Mouse (Mus musculus): Measurements from ENCODE around the gene Cpeb1. TPM values are rescaled to one million over a fixed set of nuclear protein-coding genes. Genes with fewer than 3 reads are reported as not detected.

Cpeb1 gene
- polyA plus RNA-seq, 1 experiment from 2014 or later: 1.9 TPM

DNA sequence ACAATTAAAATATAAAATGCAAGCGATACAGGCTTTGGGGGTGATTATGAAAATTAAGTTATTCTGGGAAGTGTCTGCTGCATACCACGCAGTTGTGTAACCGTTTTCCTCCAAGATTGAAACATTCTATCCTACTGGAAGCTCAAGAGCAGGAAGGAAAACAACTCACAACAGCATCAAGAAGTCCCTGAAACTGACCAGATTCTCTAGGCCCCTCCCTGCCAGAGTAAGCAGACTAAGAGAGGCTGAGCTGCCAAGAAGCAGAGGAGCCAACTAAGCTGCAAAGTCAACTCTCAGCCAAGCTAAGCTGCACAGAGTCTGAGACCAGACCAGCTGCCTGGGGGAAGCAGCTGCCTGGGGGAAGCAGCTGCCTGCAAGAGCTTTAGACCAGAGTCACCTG, 20.0 kb upstream of the Cpeb1 start:
- WGBS: 64% methylated on average over 3 of the region's 3 CpGs
- Histone ChIP-seq H3K4me1 (replicated peaks) (0 out of 2 replicates have a peak, but pooled peaks cover 2% of the 10 kb centered on the region), H3K9me3 (replicated peaks) (no peaks in the 10 kb centered on the region), H3K4me3 (no peak overlapping the region), H3K27me3 (peaks cover 36% of the 10 kb centered on the region), H3K36me3 (no peaks in the 10 kb centered on the region), H3K9ac (no peak overlapping the region), H3K27ac (no peak overlapping the region), H3K4me2 (no peak overlapping the region)
- no peak for ATAC-seq (replicated peaks; ENCODE audit: insufficient number of reproducible peaks, insufficient read depth, low FRiP score, low read depth)

GRCm38 (mm10) chr7:81464906-81465450, 9.7 kb upstream of the Cpeb1 start:
- H3K36me3 ChIP-seq: no peaks in the 10 kb centered on the region
- ATAC-seq (replicated peaks; ENCODE audit: insufficient number of reproducible peaks, insufficient read depth, low FRiP score, low read depth): no peak
- H3K9me3 ChIP-seq (replicated peaks): no peaks in the 10 kb centered on the region
- 60% methylated on average over 9 of the region's 9 CpGs for WGBS
- H3K4me1 ChIP-seq (replicated peaks): no peaks in the 10 kb centered on the region
- H3K4me2 ChIP-seq: no peak overlapping the region
- no peak overlapping the region for H3K9ac ChIP-seq
- H3K27ac ChIP-seq: no peak overlapping the region
- H3K27me3 ChIP-seq: peaks cover 17% of the 10 kb centered on the region
- no peak overlapping the region for H3K4me3 ChIP-seq

DNA sequence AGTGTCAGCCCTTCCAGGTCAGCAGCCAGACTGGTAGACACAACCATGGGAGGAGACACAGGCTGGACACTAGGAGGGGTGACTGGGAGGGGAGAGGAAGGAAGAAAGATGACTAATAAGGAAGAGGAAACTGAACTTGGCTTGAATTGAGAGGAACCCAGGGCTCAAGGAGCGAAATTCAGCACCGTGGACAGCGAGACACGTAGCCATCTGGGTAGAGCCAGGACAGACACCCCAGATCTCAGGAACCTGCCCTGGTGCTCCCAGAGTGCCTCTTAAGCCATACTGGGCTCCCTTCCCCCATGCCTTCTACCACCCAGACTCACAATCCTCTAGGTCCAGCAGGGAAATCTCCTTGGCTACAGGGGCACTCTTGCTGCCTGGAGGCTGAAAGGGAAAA, 8.9 kb upstream of the Cpeb1 start:
- no peaks in the 10 kb centered on the region for H3K9me3 ChIP-seq (replicated peaks)
- no peaks in the 10 kb centered on the region for H3K36me3 ChIP-seq
- no peak overlapping the region for H3K9ac ChIP-seq
- H3K27ac ChIP-seq: no peak overlapping the region
- WGBS: 5% methylated on average over 4 of the region's 4 CpGs
- no peaks in the 10 kb centered on the region for H3K4me1 ChIP-seq (replicated peaks)
- ATAC-seq (replicated peaks; ENCODE audit: insufficient number of reproducible peaks, insufficient read depth, low FRiP score, low read depth): 0 out of 2 replicates have a peak, but pooled peaks have one; percentile 18
- H3K27me3 ChIP-seq: peaks cover 19% of the 10 kb centered on the region
- no peak overlapping the region for H3K4me2 ChIP-seq
- H3K4me3 ChIP-seq: no peak overlapping the region

- Histone ChIP-seq H3K36me3 (no peaks in the 10 kb centered on the region), H3K27ac (no peak overlapping the region), H3K27me3 (peaks cover 31% of the 10 kb centered on the region), H3K4me1 (replicated peaks) (no peaks in the 10 kb centered on the region), H3K4me2 (no peak overlapping the region), H3K9ac (no peak overlapping the region), H3K4me3 (no peak overlapping the region), H3K9me3 (replicated peaks) (no peaks in the 10 kb centered on the region)
- no peak for ATAC-seq (replicated peaks; ENCODE audit: insufficient number of reproducible peaks, insufficient read depth, low FRiP score, low read depth)
- 69% methylated on average over 3 of the region's 3 CpGs for WGBS
Observed at GRCm38 (mm10) chr7:81462815-81463214, 7.5 kb upstream of the Cpeb1 start.

DNA sequence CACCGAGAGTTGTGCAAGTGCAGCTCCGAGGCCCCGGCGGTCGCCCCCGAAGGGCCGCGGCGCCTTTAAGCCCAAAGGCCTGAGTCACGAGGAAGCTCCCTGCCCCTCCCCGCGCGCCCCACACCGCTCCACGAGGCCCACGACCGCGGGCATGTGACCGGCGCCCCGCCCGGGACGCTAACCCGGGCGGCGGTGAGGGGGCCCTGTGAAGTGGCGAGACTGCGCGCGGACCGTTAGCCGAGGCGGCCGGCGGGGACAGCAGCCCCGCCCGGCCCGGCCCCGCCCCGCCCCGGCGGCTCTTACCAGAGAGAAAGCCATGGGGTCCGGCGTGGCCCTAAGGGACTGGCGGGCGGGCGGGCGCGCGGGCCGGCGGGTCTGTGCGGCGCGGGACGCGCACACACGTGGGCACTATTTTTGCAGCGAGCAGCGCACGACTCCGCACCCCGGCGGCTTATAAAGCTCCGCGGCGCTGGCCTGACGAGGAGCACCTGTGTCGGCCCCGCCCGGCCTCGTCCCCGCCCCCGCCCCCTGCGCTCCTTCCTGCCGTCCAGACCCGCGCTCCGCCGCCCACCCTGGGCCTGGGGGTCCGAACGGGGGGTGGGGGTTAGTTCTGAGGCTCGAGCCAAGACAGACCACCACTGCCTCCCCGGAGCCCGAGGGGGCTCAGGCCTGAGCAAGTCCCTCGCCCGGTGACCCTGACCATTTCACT, 780 bp downstream of the Cpeb1 start:
- H3K9ac ChIP-seq: peak overlapping the region; percentile 43

DNA sequence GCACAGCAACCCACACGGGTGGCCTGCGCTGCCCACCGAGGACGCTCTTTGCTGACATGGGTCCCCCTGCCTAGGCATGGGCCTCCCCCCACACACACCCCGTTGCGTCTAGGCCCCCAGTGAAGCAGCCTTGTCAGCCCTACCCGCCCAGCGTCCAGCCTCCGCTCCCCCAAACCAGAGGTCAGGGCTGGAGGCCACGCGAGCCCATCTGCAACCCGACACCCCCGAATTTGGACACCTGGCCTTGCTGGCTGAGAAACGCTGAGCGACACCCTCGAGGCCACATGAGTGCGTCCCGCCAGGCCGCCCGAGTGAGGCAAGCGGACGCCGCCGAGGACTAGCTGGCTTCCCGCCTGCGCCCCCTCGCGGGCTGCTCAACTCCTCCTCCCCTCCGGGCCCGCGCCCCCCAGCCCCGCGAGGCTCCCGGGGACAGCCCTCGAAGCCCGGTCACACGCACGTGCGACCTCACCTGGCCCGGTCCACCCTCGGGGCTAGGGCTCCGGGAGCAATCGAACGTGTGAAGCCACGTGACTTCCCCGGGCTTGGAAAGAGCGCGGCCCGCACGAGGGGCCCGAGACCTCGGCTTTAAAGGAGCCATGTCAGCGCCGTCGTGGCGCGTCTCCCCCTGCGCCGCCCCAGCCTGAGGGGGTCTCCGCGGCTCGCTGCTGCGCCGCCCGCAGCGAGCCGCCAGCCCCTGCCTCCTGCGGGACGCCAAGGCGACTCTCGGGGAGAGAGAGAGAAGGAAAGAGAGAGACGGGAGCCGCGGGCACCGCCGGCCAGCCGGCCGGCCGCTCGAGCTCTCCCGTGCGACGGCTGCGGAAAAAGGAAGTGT, 1.6 kb downstream of the Cpeb1 start:
- H3K4me1 ChIP-seq (replicated peaks): peaks cover 25% of the 10 kb centered on the region
- WGBS: 4% methylated on average over 71 of the region's 84 CpGs
- H3K4me2 ChIP-seq: peak overlapping the region; percentile 94
- H3K9me3 ChIP-seq (replicated peaks): no peaks in the 10 kb centered on the region
- peak overlapping the region; percentile 61 for H3K4me3 ChIP-seq
- peaks cover 89% of the 10 kb centered on the region for H3K27me3 ChIP-seq
- no peak for ATAC-seq (replicated peaks; ENCODE audit: insufficient number of reproducible peaks, insufficient read depth, low FRiP score, low read depth)
- H3K9ac ChIP-seq: no peak overlapping the region
- H3K36me3 ChIP-seq: no peaks in the 10 kb centered on the region
- no peak overlapping the region for H3K27ac ChIP-seq

More for the DNA sequence above, 780 bp downstream of the Cpeb1 start:
- Histone ChIP-seq H3K4me3 (peak overlapping the region; percentile 61), H3K36me3 (no peaks in the 10 kb centered on the region), H3K4me1 (replicated peaks) (peaks cover 25% of the 10 kb centered on the region), H3K27me3 (peaks cover 87% of the 10 kb centered on the region), H3K27ac (no peak overlapping the region), H3K4me2 (peak overlapping the region; percentile 94), H3K9me3 (replicated peaks) (no peaks in the 10 kb centered on the region)
- peak; percentile 37; the same call in 1 of the 2 replicates for ATAC-seq (replicated peaks; ENCODE audit: insufficient number of reproducible peaks, insufficient read depth, low FRiP score, low read depth)
- 1% methylated on average over 77 of the region's 87 CpGs for WGBS

GRCm38 (mm10) chr7:81452971-81453441, 2.3 kb downstream of the Cpeb1 start:
- WGBS: 5% methylated on average over 21 of the region's 21 CpGs
- Histone ChIP-seq H3K27me3 (peaks cover 86% of the 10 kb centered on the region), H3K4me3 (peak overlapping the region; percentile 61), H3K27ac (no peak overlapping the region), H3K9me3 (replicated peaks) (no peaks in the 10 kb centered on the region), H3K36me3 (no peaks in the 10 kb centered on the region), H3K9ac (no peak overlapping the region), H3K4me1 (replicated peaks) (peaks cover 25% of the 10 kb centered on the region), H3K4me2 (peak overlapping the region; percentile 94)
- no peak for ATAC-seq (replicated peaks; ENCODE audit: insufficient number of reproducible peaks, insufficient read depth, low FRiP score, low read depth)

GRCm38 (mm10) chr7:81398957-81399356, 56.3 kb downstream of the Cpeb1 start:
- WGBS: 44% methylated on average over 2 of the region's 2 CpGs
- Histone ChIP-seq H3K9ac (no peak overlapping the region), H3K4me1 (replicated peaks) (no peaks in the 10 kb centered on the region), H3K27ac (no peak overlapping the region), H3K4me3 (no peak overlapping the region), H3K27me3 (no peaks in the 10 kb centered on the region), H3K9me3 (replicated peaks) (no peaks in the 10 kb centered on the region), H3K4me2 (no peak overlapping the region), H3K36me3 (no peaks in the 10 kb centered on the region)
- no peak for ATAC-seq (replicated peaks; ENCODE audit: insufficient number of reproducible peaks, insufficient read depth, low FRiP score, low read depth)

- Histone ChIP-seq H3K4me2 (no peak overlapping the region), H3K4me1 (replicated peaks) (no peaks in the 10 kb centered on the region), H3K27me3 (no peaks in the 10 kb centered on the region), H3K9me3 (replicated peaks) (no peaks in the 10 kb centered on the region), H3K4me3 (no peak overlapping the region), H3K36me3 (no peaks in the 10 kb centered on the region), H3K27ac (no peak overlapping the region), H3K9ac (no peak overlapping the region)
- no peak for ATAC-seq (replicated peaks; ENCODE audit: insufficient number of reproducible peaks, insufficient read depth, low FRiP score, low read depth)
- WGBS: 62% methylated on average over 1 of the region's 1 CpGs
Observed at GRCm38 (mm10) chr7:81379363-81379762, 75.9 kb downstream of the Cpeb1 start.

- ATAC-seq (replicated peaks; ENCODE audit: insufficient number of reproducible peaks, insufficient read depth, low FRiP score, low read depth): peak; percentile 53; the same call in 1 of the 2 replicates
- Histone ChIP-seq H3K4me1 (replicated peaks) (peaks cover 7% of the 10 kb centered on the region; the same call in 1 of the 2 replicates), H3K9ac (no peak overlapping the region), H3K4me2 (peak overlapping the region; percentile 47), H3K4me3 (peak overlapping the region; percentile 16; the same call in 1 of the 2 replicates), H3K9me3 (replicated peaks) (no peaks in the 10 kb centered on the region), H3K27ac (no peak overlapping the region), H3K36me3 (no peaks in the 10 kb centered on the region), H3K27me3 (0 out of 2 replicates have a peak, but pooled peaks cover 7% of the 10 kb centered on the region)
- 6% methylated on average over 13 of the region's 13 CpGs for WGBS
Observed at GRCm38 (mm10) chr7:81372337-81372920, 82.8 kb downstream of the Cpeb1 start.

DNA sequence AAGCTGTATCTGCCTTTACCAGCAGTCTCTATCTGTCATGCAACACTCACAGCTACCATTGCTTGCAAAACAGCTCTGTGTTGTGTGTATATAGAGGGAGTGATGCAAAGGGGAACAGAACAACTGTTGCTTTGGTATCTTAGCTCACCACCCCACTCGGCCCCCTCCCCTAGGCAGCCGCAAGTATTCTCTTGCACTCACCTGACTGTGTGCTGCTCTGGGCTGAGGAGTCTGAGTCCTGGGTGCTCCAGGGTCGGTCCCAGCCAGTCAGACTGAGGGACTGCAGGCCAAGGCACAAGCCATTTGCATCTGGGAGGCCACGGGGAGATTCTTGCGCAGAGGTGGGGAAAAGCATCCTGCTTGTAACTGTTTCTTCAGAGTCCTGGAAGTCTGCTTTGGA, 83.5 kb downstream of the Cpeb1 start:
- 36% methylated on average over 5 of the region's 5 CpGs for WGBS
- Histone ChIP-seq H3K36me3 (no peaks in the 10 kb centered on the region), H3K27me3 (0 out of 2 replicates have a peak, but pooled peaks cover 7% of the 10 kb centered on the region), H3K4me2 (no peak overlapping the region; the same call in 1 of the 2 replicates), H3K4me1 (replicated peaks) (peaks cover 7% of the 10 kb centered on the region; the same call in 1 of the 2 replicates), H3K27ac (no peak overlapping the region), H3K9ac (no peak overlapping the region), H3K4me3 (no peak overlapping the region), H3K9me3 (replicated peaks) (no peaks in the 10 kb centered on the region)
- no peak for ATAC-seq (replicated peaks; ENCODE audit: insufficient number of reproducible peaks, insufficient read depth, low FRiP score, low read depth)
